Mouse (Mus musculus) fat pad, adult 2 months (tissue): ENCODE measurements around the gene Rrh.
A peak's percentile ranks its signal among the peaks of the same experiment; 100 is the strongest.

ENCODE experiments used
- DNase-seq: peaks from one replicate; pipeline ENCODE4 v3.0.0-alpha.2; 2011; ENCODE audit warnings: low read depth, low spot score; ENCODE audit errors: extremely low read depth

Rrh gene

GRCm38 (mm10) chr3:129822206-129822775 is at the start of gene Rrh:
TSS of gene Rrh (minus strand) at chr3:129822587.
- DNase-seq = no peak

GRCm38 (mm10) chr3:129863698-129864097 is 41.3 kb upstream of the Rrh start:
- no peak for DNase-seq

- no peak for DNase-seq
Observed at GRCm38 (mm10) chr3:129862592-129862991, 40.2 kb upstream of the Rrh start.

GRCm38 (mm10) chr3:129846846-129847245 is 24.5 kb upstream of the Rrh start:
- DNase-seq = no peak

- DNase-seq = no peak
Observed at GRCm38 (mm10) chr3:129845868-129846267, 23.5 kb upstream of the Rrh start.

- DNase-seq = no peak
Observed at GRCm38 (mm10) chr3:129838017-129838416, 15.6 kb upstream of the Rrh start.

- no peak for DNase-seq
Observed at GRCm38 (mm10) chr3:129836965-129837364, 14.6 kb upstream of the Rrh start.

GRCm38 (mm10) chr3:129836051-129836697 is 13.8 kb upstream of the Rrh start:
- DNase-seq = no peak

- DNase-seq = no peak
Observed at GRCm38 (mm10) chr3:129835388-129835934, 13.1 kb upstream of the Rrh start, which contains the start of gene Cfi. TSS of gene Cfi (plus strand) at chr3:129835884.

- DNase-seq = peak; percentile 52
Observed at GRCm38 (mm10) chr3:129831035-129831568, 8.7 kb upstream of the Rrh start, which contains the start of gene Gar1. TSS of gene Gar1 (minus strand) at chr3:129831396.

- DNase-seq = no peak
Observed at GRCm38 (mm10) chr3:129830626-129831025, 8.2 kb upstream of the Rrh start.

- no peak for DNase-seq
Observed at GRCm38 (mm10) chr3:129827691-129828090, 5.3 kb upstream of the Rrh start.

GRCm38 (mm10) chr3:129826691-129827090 is 4.3 kb upstream of the Rrh start:
- DNase-seq = no peak

GRCm38 (mm10) chr3:129824891-129825290 is 2.5 kb upstream of the Rrh start:
- no peak for DNase-seq

- peak; percentile 49 for DNase-seq
Observed at GRCm38 (mm10) chr3:129824146-129824545, 1.8 kb upstream of the Rrh start.

- DNase-seq = no peak
Observed at GRCm38 (mm10) chr3:129823293-129823692, 906 bp upstream of the Rrh start.

- DNase-seq = no peak
Observed at GRCm38 (mm10) chr3:129821736-129822135, 651 bp downstream of the Rrh start.

GRCm38 (mm10) chr3:129820847-129821246 is 1.5 kb downstream of the Rrh start:
- DNase-seq = no peak

- no peak for DNase-seq
Observed at GRCm38 (mm10) chr3:129803765-129804164, 18.6 kb downstream of the Rrh start, which contains the start of gene Lrit3. TSS of gene Lrit3 (minus strand) at chr3:129804030.

GRCm38 (mm10) chr3:129799011-129799410 is 23.4 kb downstream of the Rrh start:
- DNase-seq = no peak

GRCm38 (mm10) chr3:129798551-129798950 is 23.8 kb downstream of the Rrh start:
- DNase-seq = no peak

GRCm38 (mm10) chr3:129797341-129797740 is 25.0 kb downstream of the Rrh start:
- no peak for DNase-seq
